Mouse (Mus musculus) lung, embryonic 16.5 days (tissue): ENCODE measurements around the gene Ifrd2. TPM values are rescaled to one million over a fixed set of nuclear protein-coding genes. Genes with fewer than 3 reads are reported as not detected.

ENCODE experiments used
- ATAC-seq: fragments of 200-750 bp; cut with Nextera tagmentation; 2 replicates; pipeline ENCODE4 v1.8.0; 2017; ENCODE audit warnings: low read depth, mild to moderate bottlenecking, moderate library complexity
- H3K27ac ChIP-seq: fragments of 300-500 bp; sonication (generic); 2 replicates; pipeline ENCODE4 v1.5.1; 2014; ENCODE audit warnings: mild to moderate bottlenecking, control low read depth, low read length
- H3K27me3 ChIP-seq: fragments of 300-500 bp; sonication (generic); 2 replicates; pipeline ENCODE4 v1.6.1; 2014; ENCODE audit warnings: low read depth, low read length, mixed read lengths; ENCODE audit not compliant: control insufficient read depth, insufficient read depth
- H3K36me3 ChIP-seq: fragments of 300-500 bp; sonication (generic); 2 replicates; pipeline ENCODE4 v1.6.1; 2014; ENCODE audit warnings: low read length; ENCODE audit not compliant: control insufficient read depth, insufficient read depth
- H3K4me1 ChIP-seq: fragments of 300-500 bp; sonication (generic); replicated peaks from 2 replicates; pipeline ENCODE4 v1.6.1; 2014; ENCODE audit warnings: low read length, mixed read lengths; ENCODE audit not compliant: control insufficient read depth, insufficient read depth
- H3K4me2 ChIP-seq: fragments of 300-500 bp; sonication (generic); 2 replicates; pipeline ENCODE4 v1.6.1; 2014; ENCODE audit warnings: low read depth, low read length, control low read depth
- H3K4me3 ChIP-seq: fragments of 300-500 bp; sonication (generic); 2 replicates; pipeline ENCODE4 v1.5.1; 2014; ENCODE audit warnings: mild to moderate bottlenecking, low read length, control low read depth
- H3K9ac ChIP-seq: fragments of 300-500 bp; sonication (generic); 2 replicates; pipeline ENCODE4 v1.6.1; 2014; ENCODE audit warnings: low read length, control low read depth
- H3K9me3 ChIP-seq: fragments of 300-500 bp; sonication (generic); 2 replicates; pipeline ENCODE4 v1.6.1; 2016; ENCODE audit warnings: low read length; ENCODE audit not compliant: control insufficient read depth
- WGBS: fragments of 180-500 bp; shearing (Covaris S2); extraction: QIAGEN DNeasy Blood & Tissue Kit; methylation state at CpG from one replicate; pipeline ENCODE4 v1.1.7; 2014; 5-methylcytosine and 5-hydroxymethylcytosine counted together
- polyA plus RNA-seq: library from polyadenylated mRNA; unstranded; fragments of >200 nt; fragmentation: Nextera tagmentation; extraction: Ambion mirVana; gene quantifications from 2 replicates; pipeline ENCODE4 v1.2.1, GENCODE M21; 2015

The Ifrd2 gene
- polyA plus RNA-seq, 1 experiment from 2014 or later: 44.1 TPM

DNA sequence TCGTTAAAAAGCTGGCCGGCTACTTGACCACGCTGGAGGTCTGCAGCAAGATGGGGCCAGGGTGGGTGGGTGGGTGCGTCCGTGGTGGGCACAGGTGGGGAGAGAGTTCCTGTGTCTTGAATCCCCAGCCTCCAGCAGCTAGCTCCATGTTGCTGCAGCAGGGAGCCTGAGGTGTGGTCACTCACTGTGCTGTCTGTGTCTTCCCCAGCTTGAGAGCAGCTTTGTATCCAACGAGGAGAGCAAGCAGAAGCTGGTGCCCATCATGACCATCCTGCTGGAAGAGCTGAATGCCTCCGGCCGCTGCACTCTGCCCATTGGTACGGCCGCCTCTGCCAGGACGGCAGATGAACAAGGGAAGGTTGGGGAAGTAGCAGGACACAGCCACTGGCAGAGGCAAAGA is 44.1 kb upstream of the Ifrd2 start:
- H3K9ac ChIP-seq: no peak overlapping the region
- H3K4me3 ChIP-seq: no peak overlapping the region
- 78% methylated on average over 11 of the region's 11 CpGs for WGBS
- H3K27ac ChIP-seq: no peak overlapping the region
- no peaks in the 10 kb centered on the region for H3K27me3 ChIP-seq
- ATAC-seq: no peak
- peaks cover 25% of the 10 kb centered on the region for H3K36me3 ChIP-seq
- H3K4me1 ChIP-seq: peaks cover 27% of the 10 kb centered on the region
- H3K9me3 ChIP-seq: no peaks in the 10 kb centered on the region
- 0 out of 2 replicates have a peak overlapping the region, but pooled peaks have one; percentile 93 for H3K4me2 ChIP-seq

DNA sequence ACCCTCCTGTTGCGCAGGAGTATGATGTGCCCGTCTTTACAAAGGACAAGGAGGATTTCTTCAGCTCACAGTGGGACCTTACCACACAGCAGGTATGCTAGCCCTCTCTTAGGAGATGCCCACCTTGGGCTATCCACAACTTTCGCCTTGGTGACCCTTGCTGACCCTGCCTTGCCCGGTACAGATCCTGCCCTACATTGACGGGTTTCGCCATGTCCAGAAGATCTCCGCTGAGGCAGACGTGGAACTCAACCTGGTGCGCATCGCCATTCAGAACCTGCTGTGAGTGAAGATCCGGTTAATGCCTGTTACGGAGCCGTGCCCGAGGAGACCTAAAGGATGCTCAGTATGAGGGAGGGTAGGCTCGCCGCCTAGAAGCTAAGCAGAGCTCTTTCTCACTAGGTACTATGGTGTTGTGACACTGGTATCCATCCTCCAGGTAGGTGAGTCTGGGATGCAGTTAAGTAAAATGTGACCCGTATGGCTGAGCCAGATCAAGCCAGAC is 43.2 kb upstream of the Ifrd2 start:
- no peak overlapping the region for H3K4me2 ChIP-seq
- no peak overlapping the region for H3K27ac ChIP-seq
- 94% methylated on average over 17 of the region's 17 CpGs for WGBS
- ATAC-seq: no peak
- peaks cover 17% of the 10 kb centered on the region for H3K36me3 ChIP-seq
- H3K9me3 ChIP-seq: no peaks in the 10 kb centered on the region
- no peak overlapping the region for H3K4me3 ChIP-seq
- no peaks in the 10 kb centered on the region for H3K27me3 ChIP-seq
- H3K4me1 ChIP-seq: peaks cover 27% of the 10 kb centered on the region
- H3K9ac ChIP-seq: no peak overlapping the region

DNA sequence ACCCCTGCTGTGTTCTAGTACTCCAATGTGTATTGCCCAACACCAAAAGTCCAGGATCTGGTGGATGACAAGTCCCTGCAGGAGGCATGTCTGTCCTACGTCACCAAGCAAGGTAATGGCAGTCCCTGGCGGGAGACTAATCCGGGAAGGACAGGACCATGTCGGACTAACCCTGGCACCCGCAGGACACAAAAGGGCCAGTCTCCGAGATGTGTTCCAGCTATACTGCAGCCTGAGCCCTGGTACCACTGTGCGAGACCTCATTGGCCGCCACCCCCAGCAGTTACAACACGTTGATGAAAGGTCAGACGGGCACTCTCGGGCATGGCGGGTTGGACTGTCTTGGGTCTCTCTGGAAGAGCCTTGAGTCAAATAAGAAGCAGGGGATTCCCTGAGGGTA is 42.7 kb upstream of the Ifrd2 start:
- ATAC-seq: no peak
- peaks cover 13% of the 10 kb centered on the region for H3K36me3 ChIP-seq
- WGBS: 93% methylated on average over 12 of the region's 12 CpGs
- H3K9me3 ChIP-seq: no peaks in the 10 kb centered on the region
- peaks cover 27% of the 10 kb centered on the region for H3K4me1 ChIP-seq
- H3K27ac ChIP-seq: no peak overlapping the region
- H3K9ac ChIP-seq: no peak overlapping the region
- H3K27me3 ChIP-seq: no peaks in the 10 kb centered on the region
- no peak overlapping the region for H3K4me3 ChIP-seq
- H3K4me2 ChIP-seq: no peak overlapping the region

DNA sequence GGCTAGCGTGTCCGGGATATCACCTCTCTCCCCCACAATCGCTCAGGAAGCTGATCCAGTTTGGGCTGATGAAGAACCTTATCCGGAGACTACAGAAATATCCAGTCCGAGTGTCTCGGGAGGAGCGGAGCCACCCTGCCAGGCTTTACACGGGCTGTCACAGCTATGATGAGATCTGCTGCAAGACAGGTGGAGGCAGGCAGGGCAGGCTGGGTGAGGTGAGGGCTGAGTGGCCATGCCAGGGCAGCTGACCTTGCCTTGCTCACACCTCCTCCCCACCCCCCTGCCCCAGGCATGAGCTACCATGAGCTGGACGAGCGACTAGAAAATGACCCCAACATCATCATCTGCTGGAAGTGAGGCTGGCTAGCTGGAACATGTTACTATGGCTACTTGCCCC is 42.2 kb upstream of the Ifrd2 start:
- Histone ChIP-seq H3K4me2 (no peak overlapping the region), H3K27me3 (no peaks in the 10 kb centered on the region), H3K36me3 (peaks cover 10% of the 10 kb centered on the region; the same call in 1 of the 2 replicates), H3K4me1 (peaks cover 27% of the 10 kb centered on the region), H3K4me3 (no peak overlapping the region), H3K27ac (no peak overlapping the region), H3K9me3 (no peaks in the 10 kb centered on the region), H3K9ac (no peak overlapping the region)
- ATAC-seq: no peak
- WGBS: 77% methylated on average over 10 of the region's 10 CpGs

DNA sequence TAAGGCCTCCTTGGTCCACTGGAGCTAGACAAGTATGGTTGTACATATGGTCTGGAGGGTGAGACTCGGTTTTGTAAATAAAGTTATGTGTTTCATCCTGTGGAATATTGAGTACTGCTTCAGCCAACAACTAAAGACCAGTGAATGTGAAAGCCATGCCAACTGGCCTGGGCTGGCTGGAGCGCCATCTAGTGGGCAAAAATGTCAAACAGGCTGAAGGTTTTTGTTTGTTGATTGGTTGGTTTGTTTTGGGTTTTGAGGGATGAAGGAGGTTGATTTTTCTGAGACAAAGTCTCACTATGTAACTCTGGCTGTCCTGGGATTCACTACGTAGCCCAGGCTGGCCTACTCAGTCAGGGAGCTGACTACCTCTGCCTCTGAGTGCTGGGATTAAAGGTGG is 41.8 kb upstream of the Ifrd2 start:
- no peaks in the 10 kb centered on the region for H3K9me3 ChIP-seq
- no peak overlapping the region for H3K4me3 ChIP-seq
- no peak overlapping the region for H3K4me2 ChIP-seq
- H3K9ac ChIP-seq: no peak overlapping the region
- peaks cover 10% of the 10 kb centered on the region; the same call in 1 of the 2 replicates for H3K36me3 ChIP-seq
- H3K27me3 ChIP-seq: no peaks in the 10 kb centered on the region
- H3K4me1 ChIP-seq: peaks cover 29% of the 10 kb centered on the region
- ATAC-seq: no peak
- WGBS: 13% methylated on average over 3 of the region's 3 CpGs
- H3K27ac ChIP-seq: no peak overlapping the region

DNA sequence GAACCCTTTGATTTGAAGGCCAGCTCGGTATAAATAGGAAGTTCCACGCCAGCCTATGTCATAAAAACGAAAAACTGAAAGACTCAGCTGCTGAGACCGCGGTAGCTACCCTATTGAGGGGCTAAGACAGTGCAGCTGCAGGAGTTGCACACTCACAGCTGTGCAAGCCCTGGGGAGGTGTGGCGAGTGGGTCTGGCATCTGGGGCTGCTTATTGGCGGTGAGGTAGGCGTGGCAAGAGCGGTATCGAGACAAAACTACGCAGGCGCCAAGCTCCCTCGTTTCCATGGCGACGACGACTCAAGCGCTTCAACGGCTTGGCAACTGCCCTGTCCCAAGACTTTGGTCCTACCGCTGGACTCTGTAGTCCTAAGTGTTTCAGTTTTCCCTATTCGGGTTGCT is 40.4 kb upstream of the Ifrd2 start, which contains the start of gene Zmynd10:
Gene Zmynd10, plus strand, starts transcription at position 273 of the 400 bp plus-strand sequence.
- Histone ChIP-seq H3K4me3 (peak within 1 kb of the TSS; percentile 26), H3K27ac (no peak within 1 kb of the TSS), H3K4me1 (peaks cover 33% of the 10 kb centered on the region), H3K9me3 (no peaks in the 10 kb centered on the region), H3K36me3 (peaks cover 10% of the 10 kb centered on the region; the same call in 1 of the 2 replicates), H3K27me3 (no peaks in the 10 kb centered on the region), H3K4me2 (peak within 1 kb of the TSS; percentile 49), H3K9ac (0 out of 2 replicates have a peak within 1 kb of the TSS, but pooled peaks have one; percentile 31)
- ATAC-seq: peak; percentile 62
- 2% methylated on average over 20 of the region's 20 CpGs for WGBS

DNA sequence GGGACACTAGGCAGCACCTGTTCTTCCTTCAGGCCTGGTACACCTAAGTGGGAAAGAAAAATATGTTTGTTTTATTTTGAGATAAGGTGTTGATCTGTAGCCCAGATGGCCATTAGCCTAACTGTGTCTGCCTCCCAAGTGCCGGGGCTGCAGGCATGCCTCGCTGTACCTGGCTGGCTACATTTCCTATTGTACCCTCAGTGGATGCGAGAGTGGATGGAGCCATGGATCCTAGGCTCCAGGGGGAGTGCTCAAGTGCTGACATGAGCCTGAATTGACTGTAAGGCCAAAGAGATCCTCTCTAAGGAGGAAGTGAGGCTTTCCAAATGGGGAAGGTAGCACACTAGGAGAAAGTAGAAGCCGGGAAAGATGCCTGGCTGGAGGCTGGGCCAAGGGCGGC is 39.5 kb upstream of the Ifrd2 start:
- peaks cover 10% of the 10 kb centered on the region; the same call in 1 of the 2 replicates for H3K36me3 ChIP-seq
- no peak overlapping the region for H3K4me2 ChIP-seq
- ATAC-seq: no peak
- H3K27me3 ChIP-seq: no peaks in the 10 kb centered on the region
- no peak overlapping the region for H3K9ac ChIP-seq
- H3K4me3 ChIP-seq: no peak overlapping the region
- H3K4me1 ChIP-seq: peaks cover 35% of the 10 kb centered on the region
- H3K27ac ChIP-seq: no peak overlapping the region
- no peaks in the 10 kb centered on the region for H3K9me3 ChIP-seq
- 80% methylated on average over 5 of the region's 5 CpGs for WGBS

DNA sequence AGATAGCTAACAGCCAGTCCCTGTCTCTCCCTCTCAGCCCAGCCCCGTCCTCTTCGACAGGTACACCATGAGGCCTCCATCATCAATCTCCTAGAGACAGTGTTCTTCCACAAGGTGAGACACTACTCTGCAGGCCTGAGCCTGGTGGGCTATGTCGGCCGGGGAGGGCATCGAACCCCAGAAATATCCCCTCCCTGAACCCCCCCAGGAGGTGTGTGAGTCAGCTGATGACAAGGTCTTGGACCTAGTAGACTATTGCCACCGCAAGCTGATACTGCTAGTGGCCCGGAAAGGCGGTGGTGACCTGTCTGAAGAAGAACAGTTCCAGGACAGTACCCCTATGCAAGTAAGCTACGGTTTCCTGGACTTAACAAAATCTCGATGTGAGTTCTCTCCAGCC is 38.6 kb upstream of the Ifrd2 start:
- no peaks in the 10 kb centered on the region for H3K27me3 ChIP-seq
- no peak overlapping the region for H3K4me3 ChIP-seq
- H3K4me2 ChIP-seq: no peak overlapping the region
- H3K9ac ChIP-seq: no peak overlapping the region
- no peaks in the 10 kb centered on the region for H3K9me3 ChIP-seq
- no peak overlapping the region for H3K27ac ChIP-seq
- 82% methylated on average over 10 of the region's 10 CpGs for WGBS
- peaks cover 43% of the 10 kb centered on the region for H3K4me1 ChIP-seq
- ATAC-seq: no peak
- H3K36me3 ChIP-seq: peaks cover 10% of the 10 kb centered on the region; the same call in 1 of the 2 replicates

DNA sequence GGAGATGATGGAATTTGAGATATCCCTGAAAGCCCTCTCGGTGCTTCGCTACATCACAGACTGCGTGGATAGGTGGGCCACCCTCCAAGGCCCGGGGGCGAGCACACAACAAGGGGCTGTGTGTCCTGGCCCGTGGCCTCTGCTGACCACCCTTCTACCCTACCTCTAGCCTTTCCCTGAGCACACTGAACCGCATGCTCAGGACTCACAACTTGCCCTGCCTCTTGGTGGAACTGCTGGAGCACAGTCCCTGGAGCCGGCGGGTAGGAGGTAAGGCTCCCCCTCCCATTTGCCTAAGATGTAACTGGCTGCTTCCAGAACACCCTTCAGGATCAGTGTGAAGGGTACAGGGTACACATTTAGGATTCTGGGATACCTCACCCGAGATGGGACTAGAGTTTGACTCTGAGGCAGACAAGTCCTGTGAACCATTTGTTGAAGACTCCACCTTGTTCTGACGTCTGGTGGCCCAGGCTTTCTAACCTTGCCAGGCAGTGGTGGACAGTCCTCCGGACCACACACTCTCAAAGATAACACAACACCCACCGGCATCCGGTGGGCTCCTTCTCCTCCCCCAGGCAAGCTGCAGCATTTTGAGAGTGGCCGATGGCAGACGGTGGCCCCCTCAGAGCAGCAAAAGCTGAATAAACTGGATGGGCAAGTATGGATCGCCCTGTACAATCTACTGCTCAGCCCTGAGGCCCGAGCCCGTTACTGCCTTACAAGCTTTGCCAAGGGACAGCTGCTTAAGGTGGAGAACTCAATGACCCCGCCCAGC is 38.0 kb upstream of the Ifrd2 start:
- no peak overlapping the region for H3K4me2 ChIP-seq

More for the DNA sequence above, 38.0 kb upstream of the Ifrd2 start:
- ATAC-seq: no peak
- Histone ChIP-seq H3K4me3 (no peak overlapping the region), H3K9ac (no peak overlapping the region), H3K4me1 (peaks cover 44% of the 10 kb centered on the region), H3K36me3 (peaks cover 4% of the 10 kb centered on the region; the same call in 1 of the 2 replicates), H3K27me3 (no peaks in the 10 kb centered on the region), H3K27ac (no peak overlapping the region), H3K9me3 (no peaks in the 10 kb centered on the region)
- WGBS: 73% methylated on average over 20 of the region's 20 CpGs
